Mouse (Mus musculus): ENCODE results near the gene 1500009C09Rik. TPM values are rescaled to one million over a fixed set of nuclear protein-coding genes. Genes with fewer than 3 reads are reported as not detected.
A peak's percentile ranks its signal among the peaks of the same experiment; 100 is the strongest.

1500009C09Rik gene
- polyA plus RNA-seq, 1 experiment from 2014 or later, result not detected

- Histone ChIP-seq H3K9me3 (no peaks in the 10 kb centered on the region), H3K4me3 (replicated peaks) (no peak within 1 kb of the TSS), H3K27me3 (replicated peaks) (no peaks in the 10 kb centered on the region), H3K9ac (no peak within 1 kb of the TSS), H3K27ac (no peak within 1 kb of the TSS), H3K4me1 (0 out of 2 replicates have a peak, but pooled peaks cover 4% of the 10 kb centered on the region), H3K4me2 (no peak within 1 kb of the TSS), H3K36me3 (no peaks in the 10 kb centered on the region)
- WGBS, result 58% methylated on average over 39 of the region's 39 CpGs
- no peak for ATAC-seq (ENCODE audit: insufficient read depth, low FRiP score, low read depth)
These were observed 46.8 kb downstream of the 1500009C09Rik start, which contains the start of gene Wbp2nl for GRCm38 (mm10) chr15:82298764-82299561. Gene Wbp2nl, plus strand, starts transcription at chr15:82298954.

- Histone ChIP-seq H3K4me2 (no peak overlapping the region), H3K27me3 (replicated peaks) (no peaks in the 10 kb centered on the region), H3K9ac (no peak overlapping the region), H3K36me3 (no peaks in the 10 kb centered on the region), H3K9me3 (no peaks in the 10 kb centered on the region), H3K4me1 (no peaks in the 10 kb centered on the region), H3K4me3 (replicated peaks) (no peak overlapping the region), H3K27ac (peak overlapping the region; percentile 44; the same call in 1 of the 2 replicates)
- 57% methylated on average over 3 of the region's 3 CpGs for WGBS
- peak; percentile 93 for ATAC-seq (ENCODE audit: insufficient read depth, low FRiP score, low read depth)
These were observed 54.9 kb downstream of the 1500009C09Rik start for GRCm38 (mm10) chr15:82307107-82307506.

- H3K27me3 ChIP-seq (replicated peaks), result no peaks in the 10 kb centered on the region
- no peak overlapping the region for H3K4me2 ChIP-seq
- WGBS, result 60% methylated on average over 3 of the region's 3 CpGs
- no peak overlapping the region for H3K27ac ChIP-seq
- no peaks in the 10 kb centered on the region for H3K9me3 ChIP-seq
- ATAC-seq (ENCODE audit: insufficient read depth, low FRiP score, low read depth), result no peak
- H3K4me3 ChIP-seq (replicated peaks), result no peak overlapping the region
- no peak overlapping the region for H3K9ac ChIP-seq
- H3K4me1 ChIP-seq, result no peaks in the 10 kb centered on the region
- H3K36me3 ChIP-seq, result no peaks in the 10 kb centered on the region
These were observed 56.2 kb downstream of the 1500009C09Rik start for GRCm38 (mm10) chr15:82308416-82308815.

Other genes with a start within 250 kb of the 1500009C09Rik start
- gene Desi1, start 218.5 kb upstream of the 1500009C09Rik start, polyA plus RNA-seq (2015; fragmentation: Nextera tagmentation; extraction: Ambion mirVana), result 23.0 and 23.4 TPM in 2 replicates
- 259 and 287 TPM in 2 replicates for gene Snu13, start 204.8 kb upstream of the 1500009C09Rik start, polyA plus RNA-seq (2015; fragmentation: Nextera tagmentation; extraction: Ambion mirVana)
- gene 4930407I10Rik, start 193.2 kb upstream of the 1500009C09Rik start, polyA plus RNA-seq (2015; fragmentation: Nextera tagmentation; extraction: Ambion mirVana), result not detected in 2 replicates
- not detected in 2 replicates for gene Mei1, start 182.4 kb upstream of the 1500009C09Rik start, polyA plus RNA-seq (2015; fragmentation: Nextera tagmentation; extraction: Ambion mirVana)
- 15.5 and 15.8 TPM in 2 replicates for gene Ccdc134, start 124.5 kb upstream of the 1500009C09Rik start, polyA plus RNA-seq (2015; fragmentation: Nextera tagmentation; extraction: Ambion mirVana)
- gene Srebf2, start 105.2 kb upstream of the 1500009C09Rik start, polyA plus RNA-seq (2015; fragmentation: Nextera tagmentation; extraction: Ambion mirVana), result 152 and 167 TPM in 2 replicates
- gene Shisa8, start 39.6 kb upstream of the 1500009C09Rik start, polyA plus RNA-seq (2015; fragmentation: Nextera tagmentation; extraction: Ambion mirVana), result 0.19 TPM in 2 replicates
- 0.06 and 0.13 TPM in 2 replicates for gene Tnfrsf13c, start 28.0 kb upstream of the 1500009C09Rik start, polyA plus RNA-seq (2015; fragmentation: Nextera tagmentation; extraction: Ambion mirVana)
- 51.0 and 57.6 TPM in 2 replicates for gene Cenpm, start 7.6 kb upstream of the 1500009C09Rik start, polyA plus RNA-seq (2015; fragmentation: Nextera tagmentation; extraction: Ambion mirVana)
- gene Sept3, start 22.5 kb downstream of the 1500009C09Rik start, polyA plus RNA-seq (2015; fragmentation: Nextera tagmentation; extraction: Ambion mirVana), result 10.2 and 12.4 TPM in 2 replicates
- gene Wbp2nl, start 46.6 kb downstream of the 1500009C09Rik start, polyA plus RNA-seq (2015; fragmentation: Nextera tagmentation; extraction: Ambion mirVana), result 0.12 and 0.15 TPM in 2 replicates
- 79.6 and 86.8 TPM in 2 replicates for gene Naga, start 86.5 kb downstream of the 1500009C09Rik start, polyA plus RNA-seq (2015; fragmentation: Nextera tagmentation; extraction: Ambion mirVana)
- 14.9 and 18.4 TPM in 2 replicates for gene Pheta2, start 86.5 kb downstream of the 1500009C09Rik start, polyA plus RNA-seq (2015; fragmentation: Nextera tagmentation; extraction: Ambion mirVana)
- gene Smdt1, start 86.6 kb downstream of the 1500009C09Rik start, polyA plus RNA-seq (2015; fragmentation: Nextera tagmentation; extraction: Ambion mirVana), result 288 and 301 TPM in 2 replicates
- 403 and 420 TPM in 2 replicates for gene Ndufa6, start 101.9 kb downstream of the 1500009C09Rik start, polyA plus RNA-seq (2015; fragmentation: Nextera tagmentation; extraction: Ambion mirVana)
- 12.1 and 14.3 TPM in 2 replicates for gene Cyp2d22, start 127.9 kb downstream of the 1500009C09Rik start, polyA plus RNA-seq (2015; fragmentation: Nextera tagmentation; extraction: Ambion mirVana)
- gene Cyp2d11, start 141.6 kb downstream of the 1500009C09Rik start, polyA plus RNA-seq (2015; fragmentation: Nextera tagmentation; extraction: Ambion mirVana), result not detected in 2 replicates
- gene Cyp2d10, start 154.8 kb downstream of the 1500009C09Rik start, polyA plus RNA-seq (2015; fragmentation: Nextera tagmentation; extraction: Ambion mirVana), result 2.1 and 3.4 TPM in 2 replicates
- 0.60 TPM in 1 of 2 replicates, not detected in the other for gene Cyp2d9, start 181.0 kb downstream of the 1500009C09Rik start, polyA plus RNA-seq (2015; fragmentation: Nextera tagmentation; extraction: Ambion mirVana)

All from stomach, embryonic 15.5 days (tissue).